Mouse (Mus musculus) erythroblast, embryonic 14.5 days (primary cell): Measurements from ENCODE around the gene S100b.

Experiments
- GATA1 ChIP-seq: IDR thresholded peaks from 2 replicates; pipeline ENCODE4 v1.6.1; 2012; ENCODE audit warnings: low read length, inconsistent platforms, mixed read lengths
- TAL1 ChIP-seq: IDR thresholded peaks from 3 replicates; pipeline ENCODE4 v1.6.1; 2012; ENCODE audit warnings: low read length, inconsistent platforms, mixed read lengths

GRCm38 (mm10) chr10:76229627-76230026 lies 24.0 kb upstream of the S100b start:
- TF ChIP-seq GATA1 = no peak
- TF ChIP-seq TAL1 = no peak
